Mouse (Mus musculus) heart, postnatal 0 days (tissue): ENCODE results near the gene Mapt. TPM values are rescaled to one million over a fixed set of nuclear protein-coding genes. Genes with fewer than 3 reads are reported as not detected.

ENCODE experiments used
- ATAC-seq: fragments of 200-750 bp; cut with Nextera tagmentation; 2 replicates; pipeline ENCODE4 v1.8.0; 2017; ENCODE audit warnings: low read depth, moderate number of reproducible peaks, moderate library complexity; ENCODE audit not compliant: insufficient read depth
- DNase-seq: peaks from one replicate; pipeline ENCODE4 v3.0.0-alpha.2; 2016; ENCODE audit warnings: low spot score
- H3K27ac ChIP-seq: fragments of 300-500 bp; sonication (generic); 2 replicates; pipeline ENCODE4 v1.5.1; 2014; ENCODE audit warnings: low read depth, mild to moderate bottlenecking
- H3K27me3 ChIP-seq: fragments of 300-500 bp; sonication (generic); 2 replicates; pipeline ENCODE4 v1.6.1; 2014; ENCODE audit warnings: low read length, mixed read lengths; ENCODE audit not compliant: control insufficient read depth, insufficient read depth
- H3K36me3 ChIP-seq: fragments of 300-500 bp; sonication (generic); replicated peaks from 2 replicates; pipeline ENCODE4 v1.6.1; 2014; ENCODE audit warnings: low read length, mixed read lengths; ENCODE audit not compliant: control insufficient read depth, insufficient read depth
- H3K4me1 ChIP-seq: fragments of 300-500 bp; sonication (generic); 2 replicates; pipeline ENCODE4 v1.6.1; 2014; ENCODE audit warnings: antibody characterized with exemption; ENCODE audit not compliant: control insufficient read depth, insufficient read depth
- H3K4me2 ChIP-seq: fragments of 300-500 bp; sonication (generic); 2 replicates; pipeline ENCODE4 v1.6.1; 2014; ENCODE audit warnings: low read depth, mild to moderate bottlenecking, low read length, moderate library complexity
- H3K4me3 ChIP-seq: fragments of 300-500 bp; sonication (generic); 2 replicates; pipeline ENCODE4 v1.5.1; 2014; ENCODE audit warnings: low read depth, low read length
- H3K9ac ChIP-seq: fragments of 300-500 bp; sonication (generic); replicated peaks from 2 replicates; pipeline ENCODE4 v1.6.1; 2014; ENCODE audit warnings: low read depth, low read length, mixed read lengths
- H3K9me3 ChIP-seq: fragments of 300-500 bp; sonication (generic); replicated peaks from 2 replicates; pipeline ENCODE4 v1.6.1; 2016; ENCODE audit warnings: low read length; ENCODE audit not compliant: control insufficient read depth
- CTCF ChIP-seq: IDR thresholded peaks from 2 replicates; pipeline ENCODE4 v1.5.1; 2016; ENCODE audit warnings: antibody characterized with exemption, control low read depth, low read depth
- EP300 ChIP-seq: IDR thresholded peaks from 2 replicates; pipeline ENCODE4 v1.6.1; 2016; ENCODE audit warnings: antibody characterized with exemption, low read depth
- WGBS: fragments of 180-500 bp; shearing (Covaris S2); extraction: QIAGEN DNeasy Blood & Tissue Kit; methylation state at CpG from one replicate; pipeline ENCODE4 v1.1.7; 2014; 5-methylcytosine and 5-hydroxymethylcytosine counted together
- microRNA-seq: library from miRNA; unstranded; fragments of <30 nt; microRNA quantifications from one replicate; pipeline ENCODE4, GENCODE M21; 2016
- polyA plus RNA-seq: library from polyadenylated mRNA; unstranded; fragments of >200 nt; fragmentation: Nextera tagmentation; extraction: Ambion mirVana; gene quantifications from 2 replicates; pipeline ENCODE4 v1.2.1, GENCODE M21; 2015
- total RNA-seq: library from RNA; depleted of rRNA; stranded (reverse); fragments of >200 nt; gene quantifications from 2 replicates; pipeline ENCODE4 v1.2.3, GENCODE M21; 2014; ENCODE audit warnings: low replicate concordance; rRNA removed

Gene Mapt
- total and polyA plus RNA-seq, 2 experiments from 2014 or later = 0.23 to 0.63 TPM

- H3K4me2 ChIP-seq = no peak overlapping the region
Observed at GRCm38 (mm10) chr11:104367486-104368190, 136.4 kb downstream of the Mapt start.

GRCm38 (mm10) chr11:104376291-104376690 is 145.1 kb downstream of the Mapt start:
- Histone ChIP-seq H3K36me3 (peaks cover 23% of the 10 kb centered on the region), H3K27me3 (no peaks in the 10 kb centered on the region), H3K4me2 (no peak overlapping the region), H3K27ac (no peak overlapping the region), H3K9ac (no peak overlapping the region), H3K9me3 (no peaks in the 10 kb centered on the region), H3K4me1 (no peaks in the 10 kb centered on the region), H3K4me3 (no peak overlapping the region)
- WGBS = 84% methylated on average over 3 of the region's 3 CpGs
- DNase-seq (no peak), ATAC-seq (no peak)
- TF ChIP-seq CTCF (no peak), EP300 (no peak)

More at GRCm38 (mm10) chr11:104367486-104368190, 136.4 kb downstream of the Mapt start:
- no peak for DNase-seq
- TF ChIP-seq EP300 (no peak), CTCF (no peak)
- H3K27me3 ChIP-seq = no peaks in the 10 kb centered on the region
- no peaks in the 10 kb centered on the region for H3K9me3 ChIP-seq
- no peak overlapping the region for H3K9ac ChIP-seq
- peaks cover 6% of the 10 kb centered on the region; the same call in 1 of the 2 replicates for H3K4me1 ChIP-seq
- H3K27ac ChIP-seq = no peak overlapping the region
- no peak for ATAC-seq
- H3K4me3 ChIP-seq = no peak overlapping the region
- 86% methylated on average over 5 of the region's 5 CpGs for WGBS
- H3K36me3 ChIP-seq = peaks cover 20% of the 10 kb centered on the region

GRCm38 (mm10) chr11:104379635-104380034 is 148.4 kb downstream of the Mapt start:
- ATAC-seq = no peak

More at GRCm38 (mm10) chr11:104379635-104380034, 148.4 kb downstream of the Mapt start:
- no peaks in the 10 kb centered on the region for H3K9me3 ChIP-seq
- H3K4me1 ChIP-seq = no peaks in the 10 kb centered on the region
- TF ChIP-seq CTCF = peak; percentile 52
- TF ChIP-seq EP300 = no peak
- H3K4me3 ChIP-seq = no peak overlapping the region
- WGBS = 71% methylated on average over 1 of the region's 1 CpGs
- no peaks in the 10 kb centered on the region for H3K27me3 ChIP-seq
- H3K27ac ChIP-seq = no peak overlapping the region
- H3K36me3 ChIP-seq = peaks cover 12% of the 10 kb centered on the region; the same call in 1 of the 2 replicates
- no peak overlapping the region for H3K4me2 ChIP-seq
- no peak for DNase-seq
- H3K9ac ChIP-seq = no peak overlapping the region

Small RNA genes within 50 kb of the gene (microRNA-seq; reads per million reads assigned to microRNA genes)
- gene Gm47310 = not detected

Other genes starting within 250 kb of the Mapt start
- gene Crhr1, start 98.5 kb upstream of the Mapt start, total RNA-seq = not detected in 2 replicates
- gene Crhr1, start 98.5 kb upstream of the Mapt start, polyA plus RNA-seq = not detected in 2 replicates
- gene Sppl2c, start 45.1 kb upstream of the Mapt start, total RNA-seq = not detected in 2 replicates
- gene Sppl2c, start 45.1 kb upstream of the Mapt start, polyA plus RNA-seq = not detected in 2 replicates
- gene Kansl1, start 237.5 kb downstream of the Mapt start, total RNA-seq = 33.5 and 34.7 TPM in 2 replicates
- gene Kansl1, start 237.5 kb downstream of the Mapt start, polyA plus RNA-seq = 7.5 and 8.3 TPM in 2 replicates